Mouse (Mus musculus) gastrocnemius, postnatal 14 days (tissue): Measurements from ENCODE around the gene H2-DMa. TPM values are rescaled to one million over a fixed set of nuclear protein-coding genes. Genes with fewer than 3 reads are reported as not detected.
"Not testable (repeated sequence)": the region's sequence is repeated elsewhere in the genome, so short reads cannot be mapped to it uniquely, and the experiment has no call there.

Source experiments
- DNase-seq: peaks from one replicate; pipeline ENCODE4 v3.0.0; 2021; ENCODE audit warnings: mixed read lengths
- intact Hi-C: fragments of 180-260 bp; cut with DNase I; formaldehyde crosslinking; loops from one replicate; pipeline ENCODE4 v1.15.1; 2025; ENCODE audit warnings: low total_unique reads
- total RNA-seq, 2 experiments: library from RNA; stranded (reverse); gene quantifications; 2 replicates each; pipeline ENCODE4 v1.2.3; 2021

Gene H2-DMa
- total RNA-seq, 2 experiments from 2014 or later, result 2.3 to 3.6 TPM

DNA sequence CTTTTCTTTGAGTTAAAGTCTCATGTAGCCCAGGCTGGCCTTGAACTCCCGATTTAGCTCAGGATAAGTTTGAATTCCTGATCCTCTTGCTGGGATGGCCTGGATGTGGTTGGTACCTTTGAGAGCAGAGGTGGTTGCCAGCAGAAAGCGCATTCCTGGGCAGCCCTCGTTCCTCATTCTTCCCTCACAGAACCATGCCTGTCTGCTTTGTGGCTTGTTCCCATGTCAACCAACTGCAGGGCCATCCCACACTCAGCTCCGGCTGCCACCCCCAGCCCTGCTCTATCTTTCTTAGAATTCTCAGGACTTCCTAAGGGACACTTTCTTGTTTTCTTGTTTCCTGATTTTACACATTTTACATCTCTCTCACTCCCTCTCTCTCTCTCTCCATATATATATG, 22.1 kb downstream of the H2-DMa start:
- DNase-seq, result no peak
- intact Hi-C loops, result no loop called here

DNA sequence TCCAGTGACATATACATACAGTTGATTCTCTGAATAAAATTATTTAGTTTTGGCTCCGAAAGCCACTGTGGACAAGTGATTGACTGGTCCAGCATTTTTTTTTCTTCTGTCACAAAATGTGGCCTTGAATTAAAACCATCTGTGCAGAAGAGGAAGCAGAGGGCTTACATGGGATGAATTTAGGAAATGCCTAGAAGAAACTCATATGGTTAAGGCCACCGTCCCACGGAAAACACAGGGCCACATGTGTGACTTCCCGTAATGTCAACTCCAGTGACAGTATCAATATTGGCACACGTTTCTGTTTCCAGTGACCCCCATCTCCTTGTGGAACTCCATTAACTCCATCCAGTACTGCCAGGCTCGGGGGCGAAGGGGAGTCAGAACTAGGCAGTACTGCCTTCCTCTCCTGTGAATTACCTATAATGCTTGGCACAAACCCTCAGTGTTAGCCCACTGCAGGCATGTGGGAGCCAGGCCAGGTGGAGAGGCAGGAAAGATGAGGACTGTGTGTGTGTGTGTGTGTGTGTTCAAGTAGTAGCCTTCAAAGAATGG, 23.2 kb downstream of the H2-DMa start:
- intact Hi-C loops, result no loop called here

DNA sequence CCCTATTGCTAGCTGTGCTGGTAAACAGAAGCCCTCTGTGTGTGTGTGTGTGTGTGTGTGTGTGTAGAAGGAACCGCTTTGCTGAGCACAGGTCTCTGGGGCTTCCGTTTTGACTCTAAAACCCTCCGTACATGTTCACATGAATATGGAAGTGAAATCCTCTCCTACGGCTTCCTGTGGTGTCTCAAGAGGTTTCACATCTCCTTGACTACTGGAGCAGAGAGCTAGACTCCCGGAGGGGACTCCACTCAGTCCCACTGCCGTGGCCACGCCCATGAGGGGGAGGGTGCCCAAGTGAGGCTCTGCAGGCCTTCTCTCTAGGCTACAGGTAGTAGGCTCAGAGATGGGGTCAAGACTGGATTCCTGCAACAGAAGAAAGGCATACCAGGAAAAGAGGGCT, 23.7 kb downstream of the H2-DMa start, which contains the start of gene H2-DMb2:
Gene H2-DMb2 (plus strand): TSS at position 275 of the 400 bp plus-strand sequence.
- peak; percentile 63 for DNase-seq
- intact Hi-C loops, result no loop called here

More for the DNA sequence above, 23.2 kb downstream of the H2-DMa start:
- DNase-seq, result no peak

DNA sequence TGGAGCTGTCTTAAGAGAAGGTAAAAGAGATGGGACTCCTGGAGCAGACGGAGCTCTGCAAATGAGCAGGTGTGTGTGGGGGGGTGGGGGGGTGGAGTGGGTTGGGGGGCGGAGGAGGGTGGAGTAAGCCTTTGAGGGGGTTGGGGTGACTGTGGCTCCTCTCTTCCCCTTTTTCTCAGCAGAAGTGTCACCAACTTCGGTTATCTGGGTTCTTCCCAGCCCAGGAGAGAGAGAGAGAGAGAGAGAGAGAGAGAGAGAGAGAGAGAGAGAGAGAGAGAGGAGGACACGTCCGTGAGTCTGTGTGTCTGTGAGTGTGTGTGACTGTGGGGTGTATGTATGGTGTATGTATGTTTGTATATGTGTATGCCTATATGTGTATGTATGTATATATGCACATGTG, 24.1 kb downstream of the H2-DMa start:
- intact Hi-C loops, result no loop called here
- no peak for DNase-seq

DNA sequence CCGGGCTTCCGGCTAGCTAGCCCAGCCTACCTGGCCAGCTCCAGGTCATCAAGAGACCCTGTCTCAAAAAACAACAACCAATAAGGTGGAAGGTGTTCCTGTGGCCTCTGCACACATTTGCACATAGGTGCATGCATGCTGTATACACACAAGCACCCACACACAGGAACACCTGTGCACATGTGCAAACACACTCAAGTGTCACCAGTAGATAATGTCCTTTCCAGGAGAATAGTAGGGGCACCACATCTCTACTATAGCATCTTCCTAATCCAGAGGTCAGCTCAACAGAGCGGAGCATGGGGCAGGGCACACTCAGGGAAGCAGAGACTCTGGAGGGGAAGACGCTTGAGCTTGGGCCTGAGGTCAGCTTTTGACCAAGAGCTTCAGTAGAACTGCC, 24.9 kb downstream of the H2-DMa start:
- intact Hi-C loops, DNase-seq: not testable (repeated sequence)

DNA sequence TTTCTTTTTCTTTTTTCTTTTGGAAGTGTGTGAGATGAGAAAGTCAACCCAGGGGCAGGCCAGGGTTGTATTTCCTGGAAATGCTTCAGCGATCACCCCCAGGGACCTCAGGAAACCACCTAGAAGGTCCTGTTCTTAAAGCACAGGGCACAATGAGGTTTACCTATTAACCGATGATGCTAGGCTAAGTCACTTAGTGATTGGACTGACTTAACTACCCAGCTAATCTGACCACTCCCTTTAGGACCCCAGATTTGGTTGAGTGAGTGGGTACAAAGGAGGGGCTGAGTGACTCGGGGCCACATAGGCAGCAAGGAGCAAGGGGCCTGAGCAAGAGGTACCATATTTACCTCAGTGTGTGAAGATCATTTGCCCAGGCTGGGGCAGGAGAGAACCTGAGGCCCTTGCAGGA, 25.6 kb downstream of the H2-DMa start:
- intact Hi-C loops, result no loop called here
- no peak for DNase-seq

DNA sequence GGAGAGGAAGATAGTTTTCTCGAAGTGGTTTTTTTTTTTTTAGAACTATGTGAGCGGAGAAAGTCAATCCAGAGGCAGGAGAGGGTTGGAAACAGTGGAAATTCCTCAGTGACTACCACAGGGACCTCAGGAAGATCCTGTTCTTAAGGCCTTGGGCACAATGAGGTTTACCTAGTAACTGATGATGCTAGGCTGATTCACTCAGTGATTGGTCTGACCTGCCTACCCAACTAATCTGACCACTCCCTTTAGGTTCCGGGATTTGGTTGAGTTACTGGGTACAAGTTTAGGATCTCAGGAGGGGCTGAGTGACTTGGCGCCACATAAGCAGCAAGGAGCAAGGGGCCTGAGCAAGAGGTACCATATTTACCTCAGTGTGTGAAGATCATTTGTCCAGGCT, 33.6 kb downstream of the H2-DMa start, which contains the start of gene H2-DMb1:
Gene H2-DMb1 (plus strand): TSS at position 150 of the 400 bp plus-strand sequence.
- no peak for DNase-seq
- intact Hi-C loops, result no loop called here

DNA sequence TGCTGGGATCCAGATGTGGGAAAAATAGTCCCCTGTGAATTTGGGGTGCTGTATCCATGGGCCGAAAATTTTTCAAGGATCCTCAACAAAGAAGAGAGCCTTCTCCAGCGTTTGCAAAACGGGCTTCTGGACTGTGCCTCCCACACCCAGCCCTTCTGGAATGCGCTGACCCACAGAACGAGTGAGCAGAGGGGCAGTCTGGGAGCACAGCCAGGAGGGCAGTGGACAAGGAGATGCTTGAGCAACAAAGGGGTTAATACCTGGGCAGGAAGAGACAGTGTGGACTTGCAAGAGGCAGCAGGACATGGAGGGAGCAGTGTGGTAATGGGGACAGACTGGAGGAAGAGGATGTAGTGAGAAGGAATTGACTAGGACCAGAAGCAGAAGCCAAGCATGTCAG, 36.2 kb downstream of the H2-DMa start:
- intact Hi-C loops, result no loop called here
- DNase-seq, result no peak

DNA sequence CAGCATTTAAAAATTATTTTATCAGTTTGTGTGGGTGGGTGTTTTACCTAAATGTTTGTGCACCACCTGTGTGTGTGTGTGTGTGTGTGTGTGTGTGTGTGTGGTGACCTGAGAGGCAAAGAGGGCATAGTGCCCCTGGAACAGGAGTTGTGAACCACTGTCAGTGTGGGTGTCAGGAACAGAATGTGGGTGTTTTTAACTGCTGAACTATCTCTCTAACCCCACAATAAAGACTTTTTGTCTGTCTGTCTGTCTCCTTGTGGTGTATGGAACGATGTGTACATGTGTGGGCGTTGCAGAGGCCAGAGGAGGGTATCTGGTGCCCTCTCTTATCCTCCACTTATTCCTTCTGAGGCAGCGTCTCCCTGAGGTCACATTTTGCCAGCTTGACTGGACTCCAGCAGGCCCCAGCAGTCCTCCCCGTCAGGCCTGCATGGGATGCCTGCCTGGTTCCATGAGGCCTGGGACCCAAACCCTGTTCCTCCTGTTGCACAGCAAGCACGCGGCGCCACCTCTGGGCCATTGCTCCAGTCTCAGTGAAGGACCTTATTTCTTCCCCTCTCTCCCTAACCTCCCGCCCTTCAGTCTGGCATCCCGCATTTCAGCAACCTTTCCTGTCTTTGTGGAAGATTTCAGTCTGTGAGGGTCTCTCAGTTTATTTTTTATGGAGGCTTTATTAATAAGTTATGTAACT, 45.0 kb downstream of the H2-DMa start:
- DNase-seq, result peak; percentile 28
- intact Hi-C loops, result no loop called here

DNA sequence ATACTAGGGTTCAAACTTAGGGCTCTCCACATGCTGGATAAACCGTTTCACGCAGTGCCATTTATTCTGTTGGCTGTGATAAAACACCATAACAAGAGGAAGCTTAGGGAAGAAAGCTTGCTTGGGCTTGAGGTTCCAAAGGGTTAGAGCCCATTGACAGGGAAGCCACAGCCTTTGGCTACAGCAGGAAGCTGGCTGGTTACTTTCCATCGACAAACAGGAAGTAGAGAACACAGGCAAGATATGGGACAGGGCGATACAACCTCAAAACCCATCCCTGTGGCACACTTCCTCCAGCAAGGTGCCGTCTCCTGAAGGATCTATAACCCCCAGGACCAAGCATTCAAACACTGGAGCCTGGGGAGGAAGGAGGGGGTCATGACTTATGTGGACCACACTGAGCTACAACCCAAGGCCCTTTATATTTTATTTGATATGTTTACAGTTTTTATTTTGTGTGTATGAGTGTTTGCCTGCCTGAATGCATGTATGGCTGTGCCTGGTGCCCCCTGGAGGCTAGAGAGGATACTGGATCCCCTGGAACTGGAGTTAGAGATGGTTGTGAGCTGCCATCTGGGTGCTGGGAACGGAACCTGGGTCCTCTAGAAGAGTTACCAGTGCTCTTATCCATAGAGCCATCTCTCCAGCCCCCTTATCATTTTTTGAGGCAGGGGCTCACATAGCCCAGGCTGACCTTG, 45.8 kb downstream of the H2-DMa start:
- DNase-seq, result no peak
- intact Hi-C loops, result loop anchor here (5.0 kb wide), 3 partner anchors 33 to 88 kb away; no protein-coding TSS in a partner anchor

DNA sequence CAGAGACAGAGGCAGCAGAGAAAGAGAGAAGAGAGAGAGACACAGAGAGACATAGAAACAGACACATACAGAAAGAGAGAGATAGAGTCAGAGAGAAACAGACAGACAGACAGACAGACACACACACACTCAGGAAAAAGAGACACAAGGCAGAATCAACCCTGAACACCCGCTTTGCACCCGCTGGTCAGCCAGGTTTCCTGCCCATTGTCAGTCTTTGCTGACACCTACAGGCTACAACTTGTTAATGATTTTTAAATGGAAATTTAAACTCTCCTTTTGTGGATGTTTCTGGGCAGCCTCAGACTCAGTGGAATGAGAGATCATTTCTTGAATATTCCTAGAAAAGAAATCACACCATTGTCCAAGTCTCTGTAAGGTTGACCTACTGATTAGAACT, 49.9 kb downstream of the H2-DMa start:
- intact Hi-C loops, result loop anchor here (5.0 kb wide), 3 partner anchors 37 to 92 kb away; no protein-coding TSS in a partner anchor

DNA sequence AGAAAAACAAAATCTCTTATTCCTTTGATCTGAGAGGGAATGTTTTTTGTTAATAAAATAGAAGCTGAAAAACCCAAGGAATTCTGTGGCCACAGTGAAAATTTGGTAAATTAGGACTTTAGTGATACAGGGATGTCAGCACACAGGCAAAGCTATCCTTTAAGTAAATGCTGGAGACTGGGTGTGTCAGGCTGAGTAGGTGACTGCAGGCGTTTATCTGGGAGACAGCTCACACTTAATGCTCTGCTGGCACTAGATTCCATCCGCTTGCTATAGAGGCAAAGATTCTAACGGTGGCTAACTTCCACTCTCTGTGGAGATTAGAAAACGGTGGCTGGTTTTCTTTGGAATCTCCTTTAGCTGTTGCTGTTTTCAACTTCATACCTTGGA, 51.1 kb downstream of the H2-DMa start:
- DNase-seq, result no peak
- intact Hi-C loops, result loop anchor here (5.0 kb wide), 1 partner anchor 67 kb away; the partner anchor contains the start of gene H2-Ob

More for the DNA sequence above, 49.9 kb downstream of the H2-DMa start:
- DNase-seq, result peak; percentile 49

DNA sequence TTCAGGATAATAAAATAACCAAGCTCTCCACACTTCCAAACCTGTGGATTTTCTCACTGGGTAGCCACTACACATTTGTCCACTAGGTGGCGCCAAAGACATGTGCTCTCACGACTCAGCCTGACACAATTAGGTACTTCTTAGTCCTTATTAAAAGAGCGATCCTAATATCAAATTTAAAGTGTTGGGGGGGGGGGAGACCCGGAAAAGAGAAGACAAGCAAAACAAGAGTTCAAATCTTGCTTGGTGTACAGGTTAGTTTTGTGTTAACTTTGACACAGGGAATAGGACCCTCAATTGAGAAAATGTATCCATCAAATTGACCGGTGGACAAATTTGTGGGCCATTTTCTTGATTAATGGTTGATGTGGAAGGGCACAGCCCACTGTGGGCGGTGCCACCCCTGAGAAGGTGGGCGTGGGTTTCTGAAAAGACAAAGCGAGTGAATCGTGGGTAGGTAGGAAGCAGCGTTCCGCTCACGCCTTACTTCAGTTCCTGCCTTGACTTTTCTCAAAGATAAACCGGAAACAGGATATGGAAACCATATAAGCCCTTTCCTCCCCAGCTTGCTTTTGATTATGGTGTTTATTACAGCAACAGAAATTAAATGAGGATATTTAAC, 51.6 kb downstream of the H2-DMa start:
- intact Hi-C loops, result loop anchor here (5.0 kb wide), 1 partner anchor 66 kb away; the partner anchor contains the start of gene H2-Ob
- peak; percentile 67 for DNase-seq

DNA sequence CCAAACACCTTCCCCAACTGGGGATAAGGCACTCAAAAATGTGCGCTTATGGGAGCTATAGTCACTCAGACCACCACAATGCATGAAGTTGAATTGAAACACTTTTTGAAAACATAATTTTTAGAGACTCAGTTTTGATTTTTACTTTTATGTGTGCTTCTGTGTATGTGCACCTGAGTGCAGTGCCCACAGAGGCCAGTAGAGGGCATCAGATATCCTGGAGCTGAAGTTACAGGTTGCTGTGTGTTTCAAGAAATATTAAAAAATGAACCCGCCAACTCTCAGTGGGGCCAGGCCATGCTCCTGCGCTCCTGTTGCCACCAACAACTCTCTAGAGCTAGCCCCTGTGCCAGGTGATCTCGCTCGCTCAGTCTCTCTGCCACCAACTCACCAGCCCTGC, 53.2 kb downstream of the H2-DMa start:
- DNase-seq, result no peak
- intact Hi-C loops, result loop anchor here (5.0 kb wide), 1 partner anchor 65 kb away; the partner anchor contains the start of gene H2-Ob

DNA sequence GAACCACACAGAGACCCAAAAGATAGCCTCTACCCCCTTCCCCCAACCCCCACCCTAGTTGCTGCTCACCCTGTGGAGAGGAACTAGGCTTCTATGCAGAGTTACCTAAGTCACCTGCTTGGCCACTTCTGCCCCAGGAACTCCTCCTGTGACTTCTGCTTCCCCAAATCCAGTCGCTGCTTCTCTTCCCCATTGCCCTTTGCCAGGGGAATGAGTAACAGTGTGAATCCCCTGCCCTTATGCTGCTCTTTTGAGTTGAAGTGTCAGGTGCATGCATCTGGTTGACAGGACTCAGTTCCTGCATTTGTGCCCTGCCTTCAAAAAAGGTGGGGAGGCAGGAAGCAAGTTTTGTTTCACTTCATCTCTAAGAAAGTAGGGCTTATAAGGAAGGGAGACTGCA, 54.7 kb downstream of the H2-DMa start:
- no peak for DNase-seq
- intact Hi-C loops, result loop anchor here (5.0 kb wide), 1 partner anchor 63 kb away; the partner anchor contains the start of gene H2-Ob

DNA sequence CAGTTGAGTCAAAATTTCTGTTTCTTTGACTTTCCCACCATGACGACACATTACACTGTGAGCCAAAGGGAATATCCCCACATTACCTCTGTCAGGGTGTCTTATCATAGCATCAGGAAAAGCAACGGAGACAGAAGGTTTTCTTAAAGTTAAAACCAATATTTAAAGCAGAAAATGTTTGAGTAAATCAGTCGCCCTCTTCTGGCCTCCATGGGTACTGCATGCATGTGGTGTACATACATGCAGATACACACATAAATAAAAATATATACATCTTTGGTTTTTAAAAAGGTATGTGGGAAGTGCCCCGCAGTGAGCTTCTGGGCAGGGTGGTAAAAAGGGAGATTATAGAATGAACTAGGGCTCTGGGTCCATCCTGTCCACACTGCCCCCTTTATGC, 57.8 kb downstream of the H2-DMa start:
- intact Hi-C loops, result no loop called here

DNA sequence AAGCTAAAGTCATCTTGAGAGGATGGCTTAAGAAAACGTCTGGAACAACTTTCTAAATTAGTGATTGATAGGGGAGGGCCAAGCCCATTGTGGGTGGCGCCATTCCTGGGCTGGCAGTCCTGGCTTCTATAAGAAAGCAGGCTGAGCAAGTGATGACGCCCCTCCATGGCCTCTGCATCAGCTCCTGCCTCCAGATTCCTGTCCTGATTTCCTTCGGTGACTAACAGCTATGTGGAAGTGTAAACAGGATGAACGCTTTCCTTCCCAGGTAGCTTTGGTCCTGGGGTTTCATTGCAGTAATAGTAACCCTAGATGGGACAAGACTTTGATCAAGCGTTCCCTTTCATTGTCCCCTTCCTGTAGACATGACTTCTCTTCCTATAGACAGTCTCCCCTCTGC, 59.7 kb downstream of the H2-DMa start:
- no peak for DNase-seq
- intact Hi-C loops, result no loop called here

More for the DNA sequence above, 57.8 kb downstream of the H2-DMa start:
- DNase-seq, result no peak

DNA sequence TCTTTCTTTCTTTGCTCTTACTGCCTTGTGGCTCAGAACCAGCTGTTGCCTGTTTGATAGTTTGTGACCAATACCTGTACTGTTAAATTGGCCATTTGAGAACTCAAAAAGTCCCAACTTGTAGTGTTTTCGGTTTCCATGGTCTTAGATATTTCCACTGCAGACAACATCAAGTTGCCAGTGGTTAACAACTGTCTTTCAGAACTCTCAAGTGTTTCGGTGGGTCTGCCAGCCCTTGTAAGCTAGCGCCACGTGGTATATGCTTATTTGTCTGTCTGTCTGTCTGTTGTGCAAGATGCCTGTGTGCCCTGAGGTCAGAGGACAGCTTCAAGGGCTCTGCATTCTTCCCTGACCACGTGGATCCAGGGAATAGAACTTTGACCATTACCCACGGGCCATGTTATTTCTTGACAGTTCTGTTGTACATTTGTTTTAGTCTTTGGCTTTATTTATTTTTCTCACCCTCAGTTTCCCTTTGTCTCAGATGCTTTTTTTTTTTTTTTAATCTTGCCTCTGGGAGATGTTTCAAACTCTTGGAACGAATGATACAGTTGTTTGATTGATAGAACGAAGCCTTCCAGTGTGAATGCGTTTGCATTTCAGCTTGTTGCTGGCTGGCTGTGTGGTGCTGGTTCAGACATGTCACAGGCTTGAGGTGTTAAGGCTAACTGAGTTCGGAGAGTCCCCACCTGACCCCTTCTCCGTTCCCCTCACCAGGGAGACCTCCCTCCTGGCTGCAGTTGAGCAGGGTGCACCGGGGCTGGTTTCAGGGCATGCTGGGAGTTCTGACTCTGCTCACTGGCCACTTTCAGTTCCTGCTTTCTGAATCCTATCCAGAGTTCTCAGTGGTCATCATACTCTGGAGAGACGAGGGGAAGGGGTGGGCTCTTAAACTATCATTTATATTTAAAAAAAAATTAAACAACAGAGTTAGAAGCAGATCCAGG, 60.8 kb downstream of the H2-DMa start:
- intact Hi-C loops, result no loop called here

More for the DNA sequence above, 60.8 kb downstream of the H2-DMa start:
- no peak for DNase-seq
